Mouse (Mus musculus) urinary bladder, postnatal 36 days (tissue): Measurements from ENCODE around the gene Mif4gd.
"Not testable (repeated sequence)": the region's sequence is repeated elsewhere in the genome, so short reads cannot be mapped to it uniquely, and the experiment has no call there.

Source experiments
- DNase-seq, 2 experiments: peaks; one replicate each; pipeline ENCODE4 v3.0.0; 2022; ENCODE audit warnings: low spot score in 2 of 2, mixed read lengths in 1 of 2

The Mif4gd gene

DNA sequence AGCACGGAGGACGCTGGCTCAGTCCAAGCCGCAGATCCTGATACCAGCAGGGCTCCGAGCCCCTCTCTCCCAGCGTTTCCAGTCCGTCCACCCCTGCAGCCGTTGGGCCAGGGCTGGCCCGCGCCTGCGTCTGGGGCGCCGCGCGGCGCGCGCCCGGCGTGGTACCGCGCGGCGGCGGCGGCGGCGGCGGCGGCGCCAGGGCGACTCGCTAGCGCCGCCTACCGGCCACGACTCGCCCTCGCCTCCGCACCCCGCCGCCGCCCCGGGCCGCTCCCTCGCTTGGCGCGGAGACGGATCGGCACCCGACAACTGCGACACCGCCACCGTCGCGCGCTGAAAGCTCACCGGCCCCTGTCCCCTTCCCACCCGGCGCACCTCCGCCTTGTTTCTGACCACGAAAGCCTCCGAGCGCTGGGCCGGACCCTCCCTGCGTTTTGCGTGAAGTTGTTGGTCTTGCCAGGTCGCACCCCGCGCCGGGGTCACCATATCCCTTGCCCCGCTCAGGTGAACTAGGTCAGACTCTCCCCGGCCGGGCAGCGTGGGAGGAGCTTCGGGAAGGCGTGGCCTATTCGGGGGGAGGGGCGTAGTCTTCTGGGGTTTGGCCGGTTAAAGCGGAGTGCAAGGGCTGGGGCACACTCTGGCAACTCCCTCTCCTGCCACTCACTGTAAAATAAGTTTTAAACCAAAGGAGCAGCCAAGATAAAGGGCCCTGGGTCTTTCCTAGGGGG is at the start of gene Mif4gd:
Gene Mif4gd (minus strand): TSS at position 560 of the 728 bp plus-strand sequence.
- peak; percentile 94 to 95 for DNase-seq

DNA sequence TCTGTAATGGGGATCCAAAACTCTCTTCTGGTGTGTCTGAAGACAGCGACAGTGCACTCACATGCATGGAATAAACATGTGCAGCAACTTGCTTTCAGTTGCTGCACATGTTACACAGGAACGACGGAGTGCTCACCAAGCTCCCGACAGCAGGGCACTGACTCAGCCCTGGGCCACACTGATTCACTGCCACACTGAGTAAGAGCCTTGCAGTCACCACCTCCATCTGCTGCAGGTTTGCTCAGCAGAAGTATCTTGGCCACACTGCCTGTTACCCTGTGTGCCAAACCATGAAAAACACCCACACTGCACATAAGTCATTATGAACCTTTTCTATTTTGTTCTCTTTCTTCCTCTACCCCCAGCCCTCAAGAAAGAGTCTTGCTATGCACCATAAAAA is 47.6 kb upstream of the Mif4gd start:
- DNase-seq: no peak

DNA sequence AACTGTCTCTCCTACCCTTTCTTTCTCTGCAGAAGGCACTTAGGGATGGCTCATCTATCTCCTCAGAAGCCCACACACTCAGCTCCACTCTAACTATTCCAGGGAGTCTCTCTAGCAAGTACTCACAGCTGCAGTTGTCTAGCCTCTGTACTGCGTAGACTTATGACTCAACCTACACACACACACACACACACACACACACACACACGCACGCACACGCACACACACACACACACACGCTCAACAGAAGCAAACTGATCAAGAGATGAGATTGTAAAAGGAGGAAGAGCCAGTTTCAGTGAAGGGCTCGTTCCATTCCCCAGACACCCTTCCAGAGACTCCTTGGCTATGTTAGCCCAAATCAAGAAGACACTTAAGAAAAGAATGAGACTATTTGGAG is 45.8 kb upstream of the Mif4gd start:
- peak; percentile 13 to 16 for DNase-seq

DNA sequence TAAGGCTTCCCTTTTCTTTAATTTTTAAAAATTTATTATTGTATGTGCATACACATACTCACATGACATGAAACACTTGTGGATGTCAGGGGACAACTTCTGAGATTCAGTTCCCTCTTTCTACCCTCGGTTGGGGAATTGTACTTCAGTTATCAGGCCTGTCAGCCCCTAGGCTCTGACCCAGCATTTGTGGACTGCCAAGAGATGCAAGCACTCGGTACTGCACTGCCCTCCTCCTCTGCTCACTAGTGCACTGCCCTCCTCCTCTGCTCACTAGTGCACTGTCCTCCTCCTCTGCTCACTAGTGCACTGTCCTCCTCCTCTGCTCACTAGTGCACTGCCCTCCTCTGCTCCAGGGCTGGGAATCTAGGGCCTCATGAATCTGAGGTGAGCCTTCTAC is 41.4 kb upstream of the Mif4gd start:
- no peak for DNase-seq

DNA sequence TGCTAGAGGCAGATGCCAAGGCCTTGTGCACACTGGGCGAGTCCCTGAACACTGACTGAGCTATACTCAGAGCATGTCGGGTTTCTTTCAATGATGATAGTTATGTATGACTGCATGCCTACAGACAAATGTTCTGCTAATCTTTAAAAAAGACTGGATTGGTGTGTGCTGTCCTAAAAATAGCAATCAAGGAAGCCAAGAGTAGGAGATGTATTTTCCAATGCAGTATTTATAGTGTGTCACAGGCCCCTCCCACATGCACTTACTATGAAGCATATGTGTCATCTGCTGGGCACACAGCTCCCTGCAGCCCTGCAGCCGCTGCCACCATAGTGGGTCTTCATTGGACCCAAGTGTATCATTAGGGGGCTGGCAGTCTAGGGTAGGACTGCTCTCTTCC is 40.4 kb upstream of the Mif4gd start:
- DNase-seq: no peak

DNA sequence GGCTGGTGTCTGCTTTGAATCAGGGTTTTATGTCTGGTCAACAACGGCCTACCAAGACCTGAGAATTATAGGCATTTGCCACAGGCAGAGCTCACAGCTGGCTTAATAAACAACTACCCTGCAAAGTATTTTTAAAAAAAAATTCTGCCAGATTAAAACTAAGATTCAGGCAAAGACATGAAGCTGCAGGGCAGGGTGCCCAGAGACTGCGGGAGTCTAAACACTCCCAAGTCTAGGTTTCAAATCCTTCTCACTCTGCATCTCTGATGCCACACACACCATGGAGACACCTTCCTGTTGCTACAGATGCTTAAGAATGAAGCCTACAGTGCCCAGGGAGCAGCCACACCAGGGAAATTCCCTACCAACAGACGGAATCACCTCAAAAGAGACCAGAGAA is 38.9 kb upstream of the Mif4gd start:
- DNase-seq: no peak

DNA sequence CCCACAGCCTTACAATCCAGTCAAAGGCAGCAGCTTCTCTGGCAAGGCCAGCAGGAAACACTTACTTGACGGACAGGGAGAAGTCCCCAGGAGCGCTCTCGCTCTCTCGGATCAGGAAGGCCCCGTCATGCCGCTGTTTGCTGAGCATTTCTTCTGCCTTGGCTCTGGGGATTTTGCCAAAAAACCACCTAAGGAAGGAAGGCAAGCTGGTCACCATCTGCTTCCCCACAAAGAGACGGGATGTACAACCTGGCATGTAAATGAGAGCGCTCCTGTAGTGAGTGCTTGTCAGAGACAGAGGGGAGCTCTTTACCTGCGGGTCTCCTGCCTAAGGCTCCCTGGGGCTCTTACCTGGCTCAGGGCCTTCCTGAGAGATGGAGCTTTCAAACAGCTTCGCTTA is 36.9 kb upstream of the Mif4gd start:
- DNase-seq: no peak

DNA sequence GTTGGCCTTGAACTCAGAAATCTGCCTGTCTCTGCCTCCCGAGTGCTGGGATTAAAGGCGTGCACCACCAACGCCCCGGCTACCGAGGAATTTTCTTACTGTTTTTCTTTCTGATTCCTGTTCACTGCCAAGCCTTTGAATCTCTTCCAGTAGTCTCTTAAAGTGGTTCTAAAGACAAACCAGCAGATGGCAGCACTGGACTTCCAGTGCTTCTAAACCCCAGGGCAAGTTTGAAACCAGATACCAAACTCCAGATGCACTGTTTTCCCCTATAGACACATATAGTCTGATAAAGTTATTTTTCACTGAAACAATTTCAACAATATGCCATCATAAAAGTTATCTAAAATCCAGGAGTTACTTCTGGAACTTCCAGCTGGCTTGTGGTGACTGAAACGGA is 34.7 kb upstream of the Mif4gd start:
- DNase-seq: peak; percentile 41 to 43

DNA sequence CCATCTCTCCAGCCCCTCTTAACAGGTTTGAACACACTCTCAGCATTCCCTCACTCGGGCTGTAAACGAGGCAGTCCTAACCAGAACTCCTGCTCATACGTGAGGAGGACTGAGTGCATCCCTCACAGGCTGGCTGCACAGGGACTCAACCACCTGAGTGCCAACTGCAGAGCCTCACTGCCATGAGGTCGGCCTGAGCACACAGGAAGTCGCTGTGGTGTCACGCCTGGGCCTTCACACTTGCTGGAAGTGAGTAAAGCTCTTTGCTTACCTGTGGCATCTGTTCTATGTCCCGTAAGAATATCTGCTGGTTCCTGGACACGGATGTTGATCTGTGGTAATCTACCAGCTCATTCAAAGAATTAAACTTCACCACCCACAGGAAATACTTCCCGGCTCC is 33.7 kb upstream of the Mif4gd start:
- no peak for DNase-seq

DNA sequence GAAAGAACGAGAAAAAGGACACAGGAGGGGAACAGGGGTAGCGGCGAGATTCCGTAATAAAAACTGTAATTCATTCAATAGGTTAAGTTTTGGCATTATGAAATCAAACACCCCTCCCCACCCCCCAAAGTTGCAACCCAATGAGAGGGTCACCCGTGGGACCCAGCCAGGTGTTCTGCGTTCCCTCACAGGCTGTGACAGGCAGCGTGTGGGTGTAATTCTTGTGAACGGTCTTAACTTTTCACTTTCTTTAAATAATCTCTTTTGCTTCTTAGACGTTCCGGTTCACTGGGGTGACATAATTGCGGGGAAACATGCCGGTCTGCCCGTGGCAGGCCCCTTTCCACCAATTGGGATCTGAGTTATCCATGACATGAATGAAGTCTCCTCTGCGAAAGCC is 32.7 kb upstream of the Mif4gd start:
- DNase-seq: not testable (repeated sequence)

DNA sequence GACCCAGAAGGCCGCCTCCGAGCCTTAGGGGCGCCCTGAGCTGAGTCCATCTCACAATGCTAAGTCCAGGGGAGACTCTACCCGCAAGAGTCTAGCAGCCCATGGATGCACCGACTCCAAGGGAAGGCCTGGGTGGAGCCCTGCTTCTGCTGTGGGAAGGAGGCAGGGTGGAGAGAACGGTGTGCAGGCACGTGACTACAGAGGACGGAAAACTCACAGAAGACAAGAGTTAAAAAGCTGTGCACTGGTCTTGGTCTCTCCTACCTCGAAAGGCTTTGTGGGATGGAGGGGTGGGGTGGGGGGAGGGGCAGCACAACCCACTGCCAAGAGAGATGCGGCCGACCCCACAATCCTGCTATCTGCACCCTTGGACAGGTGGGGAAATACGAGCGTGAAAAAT is 31.5 kb upstream of the Mif4gd start:
- no peak for DNase-seq

DNA sequence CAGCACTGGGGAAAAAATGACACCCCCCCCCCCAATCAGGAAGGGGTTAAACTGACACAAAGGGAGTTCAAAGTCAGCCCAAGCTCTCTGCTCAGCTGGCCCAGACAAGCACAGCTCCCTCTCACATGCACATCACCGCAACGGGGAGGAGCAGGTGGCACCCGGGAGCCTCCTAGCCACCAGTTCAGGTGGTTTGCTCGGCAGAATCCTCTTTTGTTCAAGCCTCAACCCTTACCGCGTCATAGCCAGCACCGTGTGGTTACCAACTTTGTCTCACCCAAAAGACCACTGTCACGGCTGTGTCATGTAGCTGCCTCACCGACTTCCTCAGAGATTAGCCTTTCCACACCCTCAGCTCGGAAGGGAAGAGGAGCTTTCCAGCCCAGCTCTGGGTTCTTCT is 30.5 kb upstream of the Mif4gd start:
- no peak for DNase-seq

DNA sequence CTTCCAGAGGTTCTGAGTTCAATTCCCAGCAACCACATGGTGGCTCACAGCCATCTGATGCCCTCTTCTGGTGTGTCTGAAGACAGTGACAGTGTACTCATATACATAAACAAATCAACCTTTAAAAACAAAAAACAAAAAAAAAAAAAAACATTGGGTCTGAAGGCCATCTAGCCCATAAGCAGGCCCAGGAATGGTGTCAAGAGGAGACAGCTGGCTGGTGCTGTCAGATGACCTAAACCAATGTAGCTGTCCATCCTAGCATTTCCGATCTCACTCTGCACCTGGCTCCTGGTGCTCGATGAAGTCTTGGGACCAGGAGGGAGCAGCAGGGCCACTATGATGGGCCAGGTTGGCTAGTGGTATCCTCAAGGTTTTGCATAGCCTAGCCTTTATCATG is 29.9 kb upstream of the Mif4gd start:
- no peak for DNase-seq

DNA sequence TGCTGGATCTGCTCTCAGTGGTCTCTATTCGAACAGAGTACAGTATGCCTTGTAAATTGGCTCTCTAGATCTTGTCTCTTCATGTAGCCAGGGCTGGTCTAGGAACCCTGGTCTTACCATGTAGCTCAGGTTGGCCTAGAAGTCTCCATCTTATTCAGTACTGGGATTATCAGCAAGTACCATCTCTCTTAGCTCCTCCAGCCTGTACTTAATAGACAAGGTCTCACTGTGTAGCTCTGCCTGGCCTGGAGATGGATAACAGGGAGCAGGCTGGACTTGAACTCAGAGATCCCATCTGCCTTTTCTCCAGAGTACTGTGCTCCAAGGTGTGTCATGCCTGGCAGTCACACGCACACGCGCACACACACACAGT is 28.9 kb upstream of the Mif4gd start:
- DNase-seq: no peak

DNA sequence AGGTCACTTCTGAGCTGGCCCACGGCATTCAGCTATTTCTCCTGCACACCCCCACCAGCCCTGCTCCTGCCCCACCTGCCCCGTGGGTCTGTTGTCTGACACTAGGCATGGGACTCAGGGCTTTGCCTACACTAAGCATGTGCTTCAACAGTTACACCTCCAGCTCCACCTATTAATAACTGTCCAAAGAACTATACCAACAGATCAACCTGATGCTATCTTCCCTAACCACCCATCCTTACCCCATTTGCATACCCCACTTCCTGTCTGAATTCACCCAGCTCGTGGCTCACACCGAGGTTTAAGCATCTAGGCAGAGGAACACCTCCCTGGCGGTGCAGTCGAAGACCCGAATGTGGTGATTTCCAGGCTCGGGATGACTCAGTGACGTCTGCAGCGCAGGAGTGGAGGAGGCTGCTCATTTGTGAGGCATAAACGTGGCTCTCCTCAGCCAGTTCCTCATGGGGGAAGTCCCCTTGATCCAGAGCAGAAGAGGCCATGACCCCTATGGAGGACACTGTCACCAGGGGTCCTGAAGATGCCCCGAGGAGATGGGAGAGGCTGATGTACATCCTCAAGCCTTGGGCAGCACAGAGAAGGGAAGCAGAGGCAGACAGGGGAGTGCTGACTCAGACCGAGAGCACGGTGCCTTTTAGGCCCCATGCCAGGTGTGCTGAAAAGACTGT is 28.4 kb upstream of the Mif4gd start:
- no peak for DNase-seq

DNA sequence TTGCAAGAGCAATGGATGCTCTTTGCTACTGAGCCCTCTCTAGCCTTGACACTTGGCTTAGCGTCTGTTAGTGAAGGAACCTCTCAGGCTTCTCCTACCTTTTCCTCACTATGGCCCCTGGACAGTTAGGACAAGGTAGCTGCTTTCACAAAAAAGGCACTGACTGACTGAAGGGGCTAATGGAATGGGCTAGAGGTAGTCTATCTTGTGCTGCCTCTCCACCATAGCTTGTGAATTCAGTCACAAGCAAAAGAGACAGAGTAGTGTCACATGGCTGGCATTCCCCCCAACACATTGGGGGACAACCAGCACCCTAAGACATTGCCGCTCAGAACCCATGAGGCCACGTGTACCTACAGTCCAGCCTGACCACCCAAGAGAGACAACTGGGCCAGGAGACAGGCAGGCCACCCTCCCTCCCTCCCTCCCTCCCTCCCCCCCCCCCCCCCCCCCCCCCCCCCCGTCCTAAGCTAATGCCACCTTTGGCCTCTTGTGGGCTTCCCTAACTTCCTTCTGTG is 27.6 kb upstream of the Mif4gd start:
- no peak for DNase-seq

DNA sequence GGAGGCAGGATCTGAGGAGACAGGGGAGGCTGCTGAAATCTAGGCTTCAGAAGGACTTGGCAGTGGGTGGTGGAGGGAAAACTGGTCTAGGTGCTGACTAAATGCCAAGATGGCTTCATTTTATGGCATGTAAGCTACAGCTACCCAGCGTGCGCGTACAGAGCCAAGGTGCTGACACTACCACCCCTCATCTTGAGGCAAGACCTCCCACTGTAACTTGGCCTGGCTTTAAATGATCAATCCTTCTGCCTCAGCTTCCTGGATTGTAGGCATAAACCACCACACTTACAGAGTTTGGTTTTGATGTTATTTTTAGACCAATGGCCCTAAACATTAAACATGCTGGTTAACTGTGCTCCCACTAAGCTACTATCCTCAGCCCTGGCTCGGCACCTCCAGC is 26.8 kb upstream of the Mif4gd start:
- DNase-seq: no peak

DNA sequence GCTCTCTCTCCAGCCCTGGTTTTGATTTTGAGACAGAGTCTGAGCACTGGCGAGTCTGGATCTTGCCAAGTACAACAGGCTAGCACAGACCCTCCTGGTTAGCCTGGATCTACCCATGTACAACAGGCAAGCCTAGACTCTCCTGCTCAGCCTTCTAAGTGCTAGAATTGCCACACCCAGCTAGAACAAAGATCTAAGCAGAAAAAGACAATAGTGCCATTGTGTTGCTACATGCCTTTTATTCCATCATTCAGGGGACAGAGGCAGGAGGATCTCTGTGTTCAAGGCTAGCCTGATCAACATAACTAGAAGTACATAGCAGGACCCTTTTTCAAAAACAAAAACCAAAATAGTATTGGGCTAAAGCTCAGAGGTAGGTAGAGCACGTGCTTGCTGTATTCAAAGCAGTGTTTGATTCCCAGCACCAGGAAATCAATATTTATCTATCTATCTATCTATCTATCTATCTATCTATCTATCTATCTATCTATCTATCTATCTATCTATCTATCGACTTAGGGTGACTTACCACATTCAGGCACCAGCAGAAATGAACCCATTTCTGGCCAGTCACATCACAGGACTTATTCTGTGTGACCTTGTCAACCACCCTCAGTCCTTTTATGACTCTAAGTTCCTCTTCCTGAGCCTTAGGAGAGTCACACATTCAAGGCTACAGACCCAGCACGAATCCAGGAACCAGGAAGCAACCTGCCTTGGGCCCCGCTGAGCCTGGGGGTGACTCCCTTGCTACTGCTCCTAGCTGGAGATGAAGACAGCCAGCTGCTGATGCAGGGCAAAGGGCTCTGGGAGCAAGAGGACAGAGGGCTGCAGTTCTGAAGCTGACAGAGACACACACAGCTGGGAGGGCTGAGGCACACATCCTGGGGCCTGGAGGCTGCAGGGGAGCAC is 26.0 kb upstream of the Mif4gd start:
- DNase-seq: no peak

DNA sequence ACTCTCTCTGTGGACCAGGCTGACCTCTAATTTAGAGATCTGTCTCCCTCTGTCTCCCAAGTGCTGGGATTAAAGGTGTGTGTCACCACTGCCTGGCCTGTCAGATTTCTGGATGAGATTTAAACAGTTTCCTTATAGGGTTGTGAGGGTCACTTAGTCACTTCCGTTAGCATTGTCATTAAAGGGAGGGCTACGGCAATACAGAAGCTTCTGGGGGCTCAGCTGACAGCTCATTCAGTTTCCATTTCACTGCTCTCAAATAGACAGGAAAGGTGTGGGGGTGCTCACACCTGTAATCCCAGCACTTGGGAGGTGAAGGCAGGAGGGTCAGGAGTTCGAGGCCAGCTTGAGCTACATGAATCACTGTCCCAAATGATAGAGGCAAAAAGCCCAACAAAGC is 24.2 kb upstream of the Mif4gd start:
- no peak for DNase-seq

DNA sequence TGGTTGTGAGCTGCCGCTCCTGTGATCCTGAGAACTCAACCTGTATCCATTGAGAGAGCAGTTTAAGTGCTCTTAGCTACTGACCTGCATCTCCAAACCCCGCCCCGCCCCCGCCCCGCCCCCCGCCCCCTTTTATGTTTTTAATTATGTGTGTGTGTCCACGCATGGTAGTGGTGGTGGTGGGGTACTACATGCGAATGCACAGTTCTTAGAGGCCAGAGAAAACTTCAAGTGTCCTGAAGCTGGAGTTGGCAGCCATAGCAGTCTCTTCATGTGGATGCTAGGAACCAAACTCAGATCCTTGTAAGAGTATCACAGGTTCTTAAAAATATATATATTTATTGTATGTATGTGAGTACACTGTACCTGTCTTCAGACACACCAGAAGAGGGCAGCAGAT is 22.7 kb upstream of the Mif4gd start:
- no peak for DNase-seq

DNA sequence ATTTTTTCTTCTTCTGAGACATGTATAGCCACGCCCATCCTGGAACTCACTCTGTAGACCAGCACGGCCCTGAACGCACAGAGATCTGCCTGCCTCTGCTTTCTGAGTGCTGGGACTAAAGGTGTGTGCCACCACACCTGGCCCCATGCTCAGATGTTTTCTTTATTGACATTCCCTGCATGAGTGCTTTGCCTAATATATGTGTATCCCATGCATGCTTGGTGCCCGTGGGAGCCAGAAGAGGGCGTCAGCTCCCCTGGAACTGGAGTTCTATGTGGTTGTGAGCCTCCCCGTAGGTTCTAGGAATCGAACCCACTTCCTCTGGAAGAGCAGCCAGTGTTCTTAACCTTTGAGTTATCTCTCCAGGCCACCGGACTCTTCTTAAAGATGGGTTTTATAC is 22.3 kb upstream of the Mif4gd start:
- no peak for DNase-seq

DNA sequence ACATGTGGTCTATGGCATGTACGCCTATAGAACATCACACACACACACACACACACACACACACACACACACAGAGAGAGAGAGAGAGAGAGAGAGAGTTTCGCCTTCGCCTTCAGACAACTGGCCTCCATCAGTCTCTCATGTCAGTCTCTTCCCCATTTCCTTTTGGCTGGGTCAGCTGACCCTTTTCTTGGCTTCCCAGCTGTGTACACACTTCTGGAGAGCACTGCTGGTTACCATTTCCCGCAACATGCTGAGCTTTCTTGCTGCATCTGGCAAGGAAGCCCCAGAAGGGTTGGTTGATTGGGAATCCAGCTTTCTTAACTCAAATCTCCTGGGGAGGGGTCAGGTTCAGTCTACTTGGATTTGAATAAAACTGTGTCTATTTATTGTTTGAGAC is 21.3 kb upstream of the Mif4gd start:
- DNase-seq: no peak
